Mouse (Mus musculus) mouse embryonic stem cell (cell line): ENCODE measurements around the gene Fam189a2.

Experiments
- in situ Hi-C, 2 experiments: fragments of 300-500 bp; cut with MboI; formaldehyde crosslinking; loops; 1 replicate in 1 of 2; 3 replicates in 1 of 2; pipeline ENCODE4 v1.14.3; 2019 to 2020; ENCODE audit warnings: low sequenced_read_pairs in 2 of 2, low pct_unique_long_range_greater_than_20kb in 1 of 2, mixed read lengths in 1 of 2; ENCODE audit not compliant: unreplicated experiment in 1 of 2

The Fam189a2 gene

DNA sequence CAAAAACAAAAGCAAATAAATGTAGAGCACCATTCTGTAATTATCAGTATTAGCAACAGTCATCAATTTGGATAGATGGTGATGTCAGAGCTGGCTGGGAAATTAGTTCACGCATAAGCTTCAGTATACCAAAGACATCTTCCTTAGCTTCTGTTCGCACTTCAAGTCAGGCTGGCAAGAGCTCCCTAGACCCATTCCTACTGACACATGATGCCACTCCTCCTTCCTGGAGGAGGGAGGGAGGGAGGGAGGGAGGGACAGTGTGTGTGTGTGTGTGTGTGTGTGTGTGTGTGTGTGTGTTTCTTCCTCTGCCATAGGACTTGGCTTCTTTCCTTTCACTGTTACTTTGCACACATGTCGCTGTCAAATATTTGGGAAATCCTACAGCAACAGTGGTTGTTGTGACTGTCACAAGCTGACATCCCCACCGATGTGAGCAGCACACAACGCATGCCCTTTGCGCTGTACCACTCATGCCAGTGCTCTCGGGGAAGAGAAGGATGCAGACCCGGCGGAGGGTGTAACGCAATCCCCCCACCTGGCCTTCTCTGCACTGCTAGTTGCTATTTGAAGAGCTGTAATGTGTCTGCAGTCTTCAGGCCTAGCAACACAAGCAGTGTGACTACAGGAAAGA, 34.9 kb downstream of the Fam189a2 start:
- in situ Hi-C loops: no loop called here

DNA sequence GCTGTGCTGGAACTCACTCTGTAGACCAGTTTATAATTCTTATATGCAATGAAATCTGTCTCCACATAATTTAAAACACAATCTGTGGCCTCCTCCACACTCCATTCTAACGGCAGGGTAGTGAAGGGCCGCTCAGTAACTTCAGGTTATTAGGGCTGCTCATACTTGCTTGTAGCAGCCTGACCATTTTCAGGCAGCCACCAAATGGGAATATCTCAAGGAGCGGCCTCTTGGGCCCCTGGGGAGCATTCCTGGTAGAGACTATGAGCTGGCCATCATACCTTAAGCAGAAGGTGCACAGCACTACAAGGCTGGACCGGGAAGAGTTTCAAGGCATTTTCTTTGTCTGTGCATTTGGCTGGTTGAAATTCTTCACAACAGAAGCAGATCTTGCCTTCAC, 42.7 kb downstream of the Fam189a2 start:
- in situ Hi-C loops: no loop called here

DNA sequence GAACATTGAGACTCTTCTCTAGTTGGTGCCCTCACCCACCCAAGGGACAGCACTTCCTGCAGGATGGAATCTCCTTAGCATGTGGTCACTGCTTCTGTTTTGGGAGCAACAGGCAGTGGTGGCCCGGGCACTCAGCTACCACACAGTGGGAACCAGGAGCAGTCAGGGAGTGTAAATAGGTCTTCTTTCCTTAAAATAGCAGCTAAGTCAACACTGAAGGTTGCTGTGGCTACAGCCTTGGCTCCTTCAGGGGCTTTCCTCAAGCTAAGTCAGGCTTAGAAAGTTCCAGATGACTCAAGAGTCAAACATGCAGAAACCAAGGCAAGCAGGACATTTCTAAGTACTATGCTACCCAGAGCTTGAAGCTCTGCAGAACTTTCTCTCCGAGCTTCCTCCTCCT, 43.5 kb downstream of the Fam189a2 start:
- in situ Hi-C loops: no loop called here

DNA sequence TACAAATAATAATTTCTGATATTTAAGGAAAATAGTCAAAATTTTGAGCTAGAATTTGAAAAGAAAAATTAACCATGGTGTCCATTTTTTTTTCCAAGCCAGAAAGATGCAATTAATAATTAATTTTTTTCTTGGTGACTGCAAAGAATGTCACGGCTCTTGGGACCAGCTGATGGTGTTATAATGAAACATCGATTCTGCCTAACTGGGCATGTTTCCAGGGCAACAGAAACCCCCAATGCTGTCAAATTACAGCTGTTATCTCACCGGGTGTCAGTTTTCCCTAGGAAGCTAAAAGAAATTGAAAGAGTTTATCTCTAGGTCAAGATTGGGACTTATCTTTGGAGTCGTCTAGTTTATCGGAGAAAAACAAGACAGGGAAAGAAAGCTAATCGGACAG, 46.6 kb downstream of the Fam189a2 start:
- in situ Hi-C loops: no loop called here

DNA sequence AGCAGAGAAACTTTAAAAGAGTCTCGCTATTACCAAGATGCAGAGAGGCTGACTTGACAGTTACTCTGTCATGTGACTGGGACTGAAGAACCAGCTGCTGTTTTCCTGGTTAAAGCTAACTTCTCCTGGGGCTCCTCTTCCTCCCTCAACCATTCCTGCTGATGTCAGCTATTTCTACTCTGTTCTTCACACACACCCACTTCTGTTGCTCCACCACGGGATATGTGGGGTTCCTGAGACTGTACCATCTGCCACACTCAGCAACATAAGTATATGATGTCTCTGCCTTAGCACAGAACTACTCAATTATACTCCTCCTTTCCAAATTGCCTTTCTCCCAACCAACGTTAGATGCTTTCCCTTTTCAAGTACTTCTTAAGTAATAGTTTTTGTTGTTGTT, 50.2 kb downstream of the Fam189a2 start:
- in situ Hi-C loops: no loop called here

DNA sequence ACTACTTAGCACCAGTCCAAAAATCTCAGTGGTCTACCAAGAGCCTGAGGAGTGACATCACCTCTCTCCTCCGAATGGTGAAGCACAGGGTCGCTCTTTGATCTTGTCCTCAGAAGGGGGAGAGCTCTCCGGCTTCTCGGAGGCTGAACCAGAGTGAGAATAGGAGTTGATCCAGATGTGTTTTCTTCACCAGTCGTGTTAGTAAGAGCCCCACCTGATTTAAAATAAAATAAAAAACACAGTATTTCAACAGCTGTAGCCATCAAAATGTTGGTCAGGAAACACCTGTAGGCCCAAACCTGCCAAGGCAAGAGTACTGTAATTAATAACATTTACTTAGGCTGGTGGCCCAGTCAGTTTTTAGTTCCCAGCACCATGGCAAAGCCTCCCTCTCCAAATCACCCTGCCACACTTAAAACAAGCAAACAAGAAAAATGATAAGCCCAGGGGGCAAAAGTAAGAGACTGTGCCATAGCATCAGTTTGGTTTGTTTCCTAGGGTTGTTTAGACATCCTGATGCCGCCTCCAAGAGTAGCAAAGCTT, 52.8 kb downstream of the Fam189a2 start:
- in situ Hi-C loops: no loop called here

DNA sequence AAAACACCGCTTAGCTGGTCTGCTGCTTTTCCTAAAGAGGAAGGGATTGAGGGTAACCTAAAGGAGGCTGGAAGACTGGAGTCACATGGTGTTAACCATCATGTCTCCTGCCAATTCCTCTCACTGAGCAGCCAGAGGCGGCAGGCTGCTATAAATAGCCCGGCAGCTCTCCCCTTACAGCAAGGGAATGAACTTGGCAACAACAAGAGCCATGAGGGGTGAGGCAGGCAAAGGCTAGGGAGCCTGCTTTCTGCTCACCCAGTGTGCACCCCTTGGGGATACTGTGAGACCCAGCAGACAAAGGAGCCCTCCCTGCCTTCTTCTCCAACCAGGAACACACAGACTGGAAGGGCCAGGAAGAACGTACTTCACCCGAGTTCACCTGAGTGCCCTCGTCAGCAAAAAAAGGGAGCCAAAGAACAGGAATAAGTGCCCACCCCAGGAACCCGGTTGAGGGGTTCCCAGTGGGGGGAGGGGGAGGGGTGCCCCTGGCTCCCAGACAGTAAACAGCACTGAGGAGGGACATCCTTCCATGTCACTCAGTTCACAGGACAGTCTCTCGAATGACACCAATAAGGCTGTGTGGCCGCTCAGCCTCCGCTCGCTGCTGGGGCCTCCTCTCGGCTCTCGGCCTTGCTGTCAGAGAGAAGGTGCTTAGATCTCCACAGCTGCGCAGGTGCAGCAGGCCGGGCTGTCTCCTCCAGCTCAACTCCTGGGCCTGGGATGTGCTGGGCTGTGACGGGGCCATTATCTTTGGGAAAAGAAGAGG, 57.8 kb downstream of the Fam189a2 start:
- in situ Hi-C loops: no loop called here

DNA sequence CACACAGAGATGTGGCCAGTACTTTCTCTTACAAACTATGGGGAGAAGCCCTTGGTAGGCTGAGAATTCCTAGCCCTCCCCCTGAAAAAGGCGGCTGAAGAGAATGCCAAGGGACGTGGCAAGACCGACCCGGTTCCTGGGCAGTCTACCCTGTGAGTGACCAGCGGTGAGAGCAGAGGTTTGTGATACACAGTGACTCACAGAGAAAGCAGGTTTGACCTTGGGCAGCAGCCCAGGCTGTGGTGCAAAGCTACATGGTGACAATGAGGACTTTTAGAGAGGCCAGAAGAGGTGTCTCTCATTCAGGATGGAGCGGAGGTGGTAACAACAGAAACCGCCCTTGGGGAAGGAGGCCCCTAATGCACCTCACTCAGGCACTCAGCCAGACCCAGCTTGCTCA, 59.4 kb downstream of the Fam189a2 start:
- in situ Hi-C loops: no loop called here

DNA sequence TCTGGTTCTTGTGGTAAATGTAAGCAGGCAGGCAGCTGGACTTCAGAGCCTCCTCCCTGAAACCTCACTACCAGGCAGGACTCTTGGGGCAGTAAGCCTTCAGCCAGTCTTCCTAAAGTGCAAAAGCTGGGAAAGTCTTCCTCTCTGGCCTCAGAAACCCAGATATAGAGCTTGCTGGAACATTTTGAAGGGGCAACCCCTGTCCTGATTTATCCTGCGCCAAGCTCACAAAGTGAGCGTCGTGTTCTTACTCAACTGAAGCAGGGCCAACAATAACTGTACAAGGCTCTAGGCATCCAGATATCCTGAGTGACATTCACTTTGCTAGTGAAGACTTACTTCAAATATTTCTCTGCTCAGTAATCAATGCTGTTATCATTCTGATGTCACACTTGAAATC, 60.4 kb downstream of the Fam189a2 start:
- in situ Hi-C loops: no loop called here

DNA sequence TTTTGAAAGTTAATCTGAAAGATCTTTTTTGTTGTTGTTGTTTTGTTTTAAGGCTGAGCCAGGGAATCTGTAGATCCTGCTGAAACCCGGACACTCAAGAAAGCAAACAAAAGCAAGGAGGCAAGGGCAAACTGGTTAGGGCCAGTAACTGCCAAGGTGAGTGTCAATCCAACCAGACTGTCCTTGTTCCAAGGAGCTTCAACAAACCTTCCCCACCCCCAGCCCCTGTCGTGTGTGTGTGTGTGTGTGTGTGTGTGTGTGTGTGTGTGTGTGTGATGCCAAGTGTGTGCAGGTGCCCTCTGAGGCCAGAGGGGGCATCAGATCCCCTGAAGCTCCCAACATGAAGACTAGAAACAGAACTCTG, 62.0 kb downstream of the Fam189a2 start:
- in situ Hi-C loops: no loop called here

DNA sequence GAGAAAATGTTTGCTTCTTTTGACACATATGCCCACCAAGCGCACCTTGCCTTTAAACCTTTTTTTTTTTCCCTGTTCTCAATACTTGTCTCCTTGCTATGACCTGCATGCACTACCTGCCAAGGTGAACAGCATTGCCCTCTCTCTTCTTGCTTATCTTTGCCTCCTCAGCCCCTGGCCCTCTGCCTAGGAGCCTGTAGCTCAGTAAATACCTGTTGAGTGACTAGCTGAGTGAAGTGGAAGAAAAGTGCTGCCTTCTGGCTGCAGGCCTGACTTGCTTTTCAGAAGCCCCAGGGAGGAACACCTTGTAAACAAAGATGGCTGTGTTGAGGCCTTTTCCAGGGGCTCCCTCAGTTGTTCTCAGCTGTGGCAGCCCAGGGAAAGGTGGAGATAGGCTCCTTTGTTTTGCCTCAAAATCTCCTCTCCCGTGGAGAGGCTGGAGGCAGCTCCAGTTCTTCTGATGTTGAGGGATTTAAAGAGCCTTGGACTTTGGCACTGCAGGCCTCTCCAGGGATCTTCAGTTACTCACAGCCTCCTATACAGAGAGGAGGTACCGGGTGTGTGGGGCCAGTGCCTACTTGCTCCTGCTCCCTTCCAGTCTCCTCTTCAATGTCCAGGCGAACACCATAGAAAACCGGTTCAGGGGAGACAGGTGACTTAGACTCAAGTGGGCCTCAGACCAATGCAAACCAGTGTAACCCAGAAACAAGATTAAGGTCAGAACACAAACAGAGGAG, 62.5 kb downstream of the Fam189a2 start:
- in situ Hi-C loops: no loop called here

DNA sequence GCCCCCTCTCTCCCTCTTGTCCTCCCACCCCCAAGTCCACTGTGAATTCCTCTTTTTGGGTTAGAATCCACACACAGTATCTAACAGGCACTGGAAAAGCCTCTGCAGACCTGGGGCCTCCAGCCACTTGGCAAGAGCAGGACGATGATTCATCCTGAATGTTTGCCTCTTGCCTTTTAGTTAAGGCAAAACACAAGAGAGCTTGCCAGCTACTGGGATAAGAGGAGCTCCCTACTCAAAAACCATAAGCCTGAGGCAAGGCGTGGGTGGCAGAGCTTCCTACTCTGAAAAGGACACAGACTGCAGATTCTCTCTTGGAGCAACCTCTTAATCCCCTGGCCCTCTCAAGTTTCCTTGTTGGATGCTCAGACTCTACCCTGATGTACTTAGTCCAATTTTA, 63.7 kb downstream of the Fam189a2 start:
- in situ Hi-C loops: no loop called here

DNA sequence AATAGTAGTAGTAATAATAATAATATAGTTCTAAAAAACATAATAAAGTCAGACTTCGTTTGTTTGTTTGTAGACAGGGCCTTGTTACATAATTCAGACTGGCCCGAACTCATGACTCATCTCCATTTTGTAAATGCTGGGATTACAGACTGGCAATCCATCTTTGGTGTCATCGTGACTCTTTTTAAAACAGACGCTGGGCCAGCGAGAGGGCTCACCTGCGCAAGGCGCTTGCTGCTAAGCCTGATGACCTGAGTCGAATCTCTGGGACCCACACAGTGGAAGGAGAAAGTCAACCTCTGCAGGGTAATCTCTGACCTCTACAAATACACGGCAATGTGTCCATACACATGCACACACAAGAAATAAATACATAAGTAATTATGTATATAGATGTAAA, 64.4 kb downstream of the Fam189a2 start:
- in situ Hi-C loops: no loop called here

DNA sequence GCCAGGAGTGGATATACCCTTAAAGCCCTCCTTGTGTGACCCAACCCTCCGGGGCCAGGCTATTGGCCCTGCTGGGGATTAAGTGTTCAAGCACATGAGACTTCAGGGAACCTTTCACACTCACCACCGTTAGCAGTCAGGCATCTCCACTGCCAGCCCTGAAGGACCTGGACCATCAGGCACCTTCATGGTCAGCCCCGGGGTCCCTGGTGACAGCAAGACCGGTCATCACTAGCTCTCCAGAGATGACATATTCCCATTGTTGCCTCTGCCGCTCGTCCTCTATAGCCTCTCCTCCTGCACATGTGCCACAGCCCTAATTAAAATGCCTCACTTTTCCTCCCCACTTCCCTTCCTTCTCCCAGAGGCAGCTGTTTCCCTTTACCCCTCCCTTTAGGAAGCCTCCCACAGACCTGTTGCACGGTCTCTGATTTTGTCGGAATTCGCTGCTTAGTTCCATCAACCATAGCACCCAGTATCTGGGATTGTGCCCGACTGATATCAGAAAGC, 66.4 kb downstream of the Fam189a2 start:
- in situ Hi-C loops: no loop called here

DNA sequence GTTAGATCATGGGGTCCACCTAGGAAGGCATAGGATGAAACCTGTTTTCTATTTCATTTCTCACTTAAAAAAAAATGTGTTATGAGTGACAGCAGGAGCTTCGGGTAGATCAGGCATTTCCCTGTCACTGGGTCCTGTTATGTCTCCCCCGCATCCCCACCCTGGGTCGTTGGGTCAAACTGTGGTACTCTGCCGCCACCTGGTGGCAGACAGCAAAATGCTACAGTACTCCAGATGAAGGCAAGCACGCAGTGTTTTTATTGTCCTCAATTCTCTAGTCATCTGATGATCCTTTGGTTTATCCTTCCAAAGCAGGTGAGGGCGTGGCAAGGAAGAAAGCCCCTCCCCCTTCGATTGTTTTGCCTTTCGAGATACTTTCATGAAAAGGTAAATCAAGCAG, 69.3 kb downstream of the Fam189a2 start:
- in situ Hi-C loops: no loop called here

DNA sequence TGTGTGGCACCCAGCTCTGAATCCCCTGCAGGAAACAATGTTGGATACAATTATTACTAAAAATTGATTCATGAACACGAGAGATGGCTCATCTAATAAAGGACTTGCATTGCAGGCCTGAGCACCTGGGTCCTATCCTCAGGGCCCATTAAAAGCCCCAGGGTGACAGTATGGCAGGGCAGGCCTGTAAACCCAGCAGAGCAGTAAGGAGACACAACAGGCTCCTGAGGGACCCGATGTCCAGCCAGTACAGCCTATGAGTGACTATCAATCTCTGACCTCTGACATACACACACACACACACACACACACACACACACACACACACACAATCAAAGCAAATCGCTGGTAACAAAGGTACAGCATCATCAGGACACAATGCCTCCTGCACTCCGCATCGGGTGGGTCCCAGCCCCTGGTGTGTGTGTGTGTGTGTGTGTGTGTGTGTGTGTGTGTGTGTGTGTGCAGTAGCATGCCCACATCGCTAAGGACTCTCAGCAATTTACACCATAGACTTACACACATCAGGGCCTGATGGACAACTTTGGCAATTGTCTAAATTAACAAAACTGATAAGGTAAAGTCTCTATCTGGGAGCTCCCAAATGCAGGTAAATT, 69.9 kb downstream of the Fam189a2 start:
- in situ Hi-C loops: no loop called here

DNA sequence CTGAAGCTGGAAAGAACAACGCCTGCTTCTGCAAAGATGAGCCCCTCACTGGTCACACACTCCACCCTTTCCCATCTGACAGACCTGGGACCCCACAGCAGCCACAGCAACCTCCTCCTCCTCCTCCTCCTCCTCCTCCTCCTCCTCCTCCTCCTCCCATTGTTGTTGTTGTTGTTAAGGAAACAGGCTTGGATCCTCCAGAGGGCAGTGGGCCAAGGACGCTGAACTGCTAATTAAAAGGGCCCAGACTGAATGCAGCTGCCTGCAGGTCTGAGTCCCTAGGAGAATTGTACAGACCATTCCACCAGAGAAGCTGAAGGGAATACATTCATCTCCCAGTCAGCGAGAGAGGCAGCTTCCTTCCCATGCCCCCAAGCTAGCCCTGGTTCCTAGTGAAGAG, 70.5 kb downstream of the Fam189a2 start:
- in situ Hi-C loops: no loop called here

DNA sequence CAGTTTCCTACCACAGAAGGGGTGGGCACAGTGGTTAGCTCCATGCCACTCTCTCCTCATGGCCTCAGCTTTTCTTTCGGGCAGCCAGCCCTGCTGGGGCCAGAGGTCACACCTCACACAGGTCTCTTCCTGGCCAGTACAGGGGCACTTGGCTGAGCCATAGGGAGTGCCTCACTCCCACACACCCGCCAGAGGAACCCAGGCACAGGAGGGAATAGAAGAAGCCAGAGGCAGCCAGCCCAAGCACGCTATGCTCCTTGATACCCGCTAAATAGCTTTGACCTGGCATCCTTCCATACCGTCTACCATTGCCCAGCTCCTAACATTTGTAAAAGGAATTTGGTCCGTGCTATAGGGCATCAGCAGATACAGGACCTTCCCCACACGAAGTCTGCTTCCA, 70.9 kb downstream of the Fam189a2 start:
- in situ Hi-C loops: loop anchor here in 1 of 2 experiments (5.0 kb wide), 1 partner anchor 98 kb away; no protein-coding TSS in a partner anchor

DNA sequence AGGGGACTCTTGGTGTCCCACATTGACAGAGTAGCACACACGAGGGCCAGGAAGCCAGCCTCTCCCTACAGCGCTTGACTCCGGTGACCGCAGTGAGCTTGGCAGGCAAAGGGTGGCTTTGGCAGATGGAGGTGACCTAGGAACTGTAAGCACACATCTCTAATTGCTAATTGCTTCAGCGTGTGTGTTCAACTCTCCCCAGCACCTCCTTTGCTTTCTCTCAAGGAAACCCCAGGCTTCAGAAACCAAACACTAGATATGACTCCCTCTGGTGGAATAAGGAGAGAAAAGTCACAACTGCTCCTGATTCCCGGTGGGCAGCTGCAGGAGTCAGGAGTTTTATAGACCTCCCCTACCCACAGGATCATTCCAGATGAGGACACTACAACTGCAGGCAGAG, 71.9 kb downstream of the Fam189a2 start:
- in situ Hi-C loops: loop anchor here in 1 of 2 experiments (5.0 kb wide), 1 partner anchor 97 kb away; no protein-coding TSS in a partner anchor
